Mouse (Mus musculus) neutrophil, adult 5-6 weeks (primary cell): Measurements from ENCODE around the gene Tmem170. TPM values are rescaled to one million over a fixed set of nuclear protein-coding genes. Genes with fewer than 3 reads are reported as not detected.
"Not testable (repeated sequence)": the region's sequence is repeated elsewhere in the genome, so short reads cannot be mapped to it uniquely, and the experiment has no call there.

Source experiments
- ATAC-seq: fragments of 151-379, 151-347 bp; 2 replicates; pipeline ENCODE4 v1.8.0; 2017; ENCODE audit warnings: mild to moderate bottlenecking, moderate TSS enrichment; ENCODE audit not compliant: insufficient number of reproducible peaks, poor library complexity, low FRiP score, severe bottlenecking; ENCODE audit errors: extremely low read depth
- total RNA-seq: library from RNA; stranded (forward); fragments of 200-1000 nt; gene quantifications from 2 replicates; pipeline ENCODE4 v1.2.3, GENCODE M21; 2017

Tmem170 gene
- total RNA-seq, 1 experiment from 2014 or later: 4.1 TPM

- no peak for ATAC-seq
Measured at GRCm38 (mm10) chr8:111883615-111884014, 7.1 kb upstream of the Tmem170 start.

DNA sequence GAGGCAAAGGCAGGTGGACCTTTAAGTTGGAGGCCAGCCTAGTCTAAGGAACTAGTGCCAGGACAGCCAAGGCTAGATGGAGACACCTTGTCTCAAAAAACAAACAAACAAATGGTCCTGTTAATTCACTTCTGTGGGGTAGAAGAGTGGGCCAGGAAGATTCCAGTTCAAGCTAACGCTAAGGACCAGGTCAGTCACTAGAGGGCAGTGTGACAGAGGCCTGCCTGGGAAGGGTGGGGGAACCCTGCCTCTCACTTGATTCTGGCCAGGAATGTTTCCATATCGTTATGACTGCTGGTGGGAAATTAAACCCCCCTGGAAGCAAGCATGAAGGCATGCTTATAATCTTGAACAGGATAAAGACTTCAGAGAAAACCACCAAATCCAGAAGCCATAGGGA lies 5.0 kb upstream of the Tmem170 start:
- peak; percentile 44; the same call in 1 of the 2 replicates for ATAC-seq

GRCm38 (mm10) chr8:111877711-111878110 lies 1.2 kb upstream of the Tmem170 start:
- ATAC-seq: no peak

GRCm38 (mm10) chr8:111875758-111876157 lies 792 bp downstream of the Tmem170 start:
- no peak for ATAC-seq

DNA sequence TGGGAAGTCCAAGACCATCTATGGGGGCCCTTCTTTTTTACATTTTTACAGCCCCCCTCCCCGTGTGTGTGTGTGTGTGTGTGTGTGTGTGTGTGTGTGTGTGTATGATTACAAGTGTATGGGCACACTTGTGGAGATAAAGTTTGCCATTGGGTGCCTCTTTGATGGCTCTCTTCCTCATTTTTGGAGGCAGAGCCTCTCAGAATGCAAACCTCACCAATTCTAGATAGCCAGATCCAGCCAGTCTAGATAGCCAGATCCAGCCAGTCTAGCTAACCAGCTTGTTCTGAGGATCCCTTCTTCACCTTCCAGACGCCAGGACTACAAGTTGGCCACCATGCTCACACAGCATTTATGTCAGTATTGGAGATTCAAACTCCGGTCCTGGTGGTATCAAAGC lies 5.3 kb downstream of the Tmem170 start:
- no peak for ATAC-seq

- no peak for ATAC-seq
Measured at GRCm38 (mm10) chr8:111870379-111870778, 6.2 kb downstream of the Tmem170 start.

DNA sequence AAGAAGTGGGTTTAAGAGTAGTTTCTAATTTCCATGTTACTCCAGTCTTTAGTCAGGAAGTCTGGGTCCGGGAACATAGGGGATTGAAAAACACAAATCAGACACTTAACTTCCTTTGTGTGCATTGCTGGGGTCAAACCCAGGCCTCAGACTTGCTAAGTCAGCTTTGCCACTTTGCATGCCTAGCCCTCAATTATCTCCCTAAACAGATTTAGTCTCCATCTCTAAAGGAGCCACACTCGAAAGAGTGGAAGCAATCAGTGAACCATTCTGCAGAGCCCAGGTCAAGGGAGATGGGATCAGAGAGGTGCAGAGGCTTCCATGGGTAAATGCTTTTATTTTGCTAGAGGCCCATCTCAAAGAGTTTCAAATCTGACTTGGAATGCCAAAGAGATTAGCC lies 7.9 kb downstream of the Tmem170 start:
- no peak for ATAC-seq

- ATAC-seq: no peak
Measured at GRCm38 (mm10) chr8:111865857-111866256, 10.7 kb downstream of the Tmem170 start.

GRCm38 (mm10) chr8:111865130-111865852 lies 11.3 kb downstream of the Tmem170 start:
- no peak for ATAC-seq

DNA sequence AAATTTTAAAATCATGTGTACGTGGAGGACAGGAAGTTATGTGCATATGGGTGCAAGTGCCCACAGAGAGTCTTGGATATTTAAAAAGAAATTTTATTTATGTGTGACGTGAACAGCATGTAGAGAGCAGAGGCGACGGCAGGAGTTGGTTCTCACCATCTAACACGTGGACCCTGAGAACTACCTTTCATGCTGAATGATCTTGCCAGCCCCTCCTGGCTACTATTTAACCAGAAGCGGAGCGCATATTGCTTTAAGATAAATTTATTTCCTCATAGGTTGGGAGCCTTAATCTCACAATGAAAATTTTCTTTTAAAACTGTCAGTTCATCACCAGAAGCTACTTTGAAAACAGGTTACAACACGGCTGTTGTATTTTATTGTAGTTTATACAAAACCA lies 11.9 kb downstream of the Tmem170 start:
- no peak for ATAC-seq

- no peak for ATAC-seq
Measured at GRCm38 (mm10) chr8:111863280-111863679, 13.3 kb downstream of the Tmem170 start.

DNA sequence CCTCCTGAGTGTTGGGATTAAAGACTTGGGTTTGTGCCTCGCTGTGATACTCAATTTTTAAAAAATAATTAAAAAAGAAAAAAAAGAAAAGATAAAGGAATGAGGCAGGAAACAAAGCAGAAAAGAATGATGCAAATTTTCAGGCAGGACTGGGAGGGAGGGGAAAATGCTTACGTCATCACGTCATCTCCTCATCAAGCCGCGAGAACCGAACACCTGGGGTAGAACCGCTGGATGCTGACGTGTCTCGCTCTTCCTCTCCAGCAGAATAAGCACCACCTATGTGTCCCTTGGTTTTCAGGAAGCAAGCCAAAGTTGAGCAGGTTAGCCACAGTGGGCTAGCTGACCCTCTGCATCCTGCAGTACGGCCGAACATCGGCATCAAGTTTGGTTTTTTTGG lies 20.6 kb downstream of the Tmem170 start:
- no peak for ATAC-seq

- ATAC-seq: peak; percentile 100
Measured at GRCm38 (mm10) chr8:111853861-111854501, 22.6 kb downstream of the Tmem170 start, which contains the start of gene Cfdp1. Cfdp1 (minus strand) TSS chr8:111854291.

GRCm38 (mm10) chr8:111853219-111853618 lies 23.3 kb downstream of the Tmem170 start:
- not testable (repeated sequence) for ATAC-seq

- no peak for ATAC-seq
Measured at GRCm38 (mm10) chr8:111846746-111847145, 29.8 kb downstream of the Tmem170 start.

- no peak for ATAC-seq
Measured at GRCm38 (mm10) chr8:111835540-111835939, 41.0 kb downstream of the Tmem170 start.

DNA sequence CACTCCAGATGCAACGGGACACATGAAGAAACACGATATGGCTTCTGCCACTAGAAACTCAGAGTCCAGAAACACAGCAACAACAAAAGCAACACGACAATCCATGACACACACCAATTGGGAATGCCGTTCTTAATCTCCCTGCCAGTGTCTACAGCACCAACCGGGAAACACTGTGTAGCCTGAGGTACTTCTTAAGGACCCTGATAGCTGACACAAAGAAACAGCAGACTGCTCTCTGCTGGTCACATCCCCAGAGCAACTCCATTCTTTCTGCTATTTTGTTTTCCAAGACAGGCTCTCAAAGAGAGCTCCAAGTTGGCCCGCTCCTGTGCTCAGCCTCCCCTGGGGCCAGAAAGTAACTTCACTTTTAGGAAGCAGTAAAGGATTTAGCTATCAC lies 42.5 kb downstream of the Tmem170 start:
- no peak for ATAC-seq

GRCm38 (mm10) chr8:111832983-111833382 lies 43.6 kb downstream of the Tmem170 start:
- no peak for ATAC-seq

- no peak for ATAC-seq
Measured at GRCm38 (mm10) chr8:111831996-111832395, 44.6 kb downstream of the Tmem170 start.

- no peak for ATAC-seq
Measured at GRCm38 (mm10) chr8:111828595-111828994, 48.0 kb downstream of the Tmem170 start.
